Mouse (Mus musculus): ENCODE results near the gene Dnlz. TPM values are rescaled to one million over a fixed set of nuclear protein-coding genes. Genes with fewer than 3 reads are reported as not detected.
"Not testable (repeated sequence)": the region's sequence is repeated elsewhere in the genome, so short reads cannot be mapped to it uniquely, and the experiment has no call there.

Gene Dnlz
- polyA plus RNA-seq, 1 experiment from 2014 or later = 27.3 TPM

GRCm38 (mm10) chr2:26388682-26389153 lies 36.8 kb upstream of the Dnlz start:
- DNase-seq (ENCODE audit: low spot score) (peak; percentile 42), ATAC-seq (ENCODE audit: low FRiP score) (peak; percentile 66; the same call in 1 of the 2 replicates)
- WGBS = under 1% methylated on average over 32 of the region's 45 CpGs
- Histone ChIP-seq H3K27me3 (ENCODE audit: control insufficient read depth, insufficient read depth, low read length) (no peaks in the 10 kb centered on the region), H3K9me3 (ENCODE audit: control insufficient read depth, low read length) (no peaks in the 10 kb centered on the region), H3K4me2 (replicated peaks; ENCODE audit: low read depth, low read length) (peak overlapping the region; percentile 94), H3K9ac (ENCODE audit: low read depth, low read length) (peak overlapping the region; percentile 88), H3K4me3 (ENCODE audit: low read depth, low read length) (peak overlapping the region; percentile 99), H3K36me3 (ENCODE audit: control insufficient read depth, insufficient read depth, low read length) (peaks cover 36% of the 10 kb centered on the region), H3K4me1 (replicated peaks; ENCODE audit: control insufficient read depth, insufficient read depth, low read length) (peaks cover 4% of the 10 kb centered on the region; the same call in 1 of the 2 replicates), H3K27ac (ENCODE audit: low read depth, low read length) (peak overlapping the region; percentile 65; the same call in 1 of the 2 replicates)

- ATAC-seq (ENCODE audit: low FRiP score) (no peak), DNase-seq (ENCODE audit: low spot score) (no peak)
- Histone ChIP-seq H3K36me3 (ENCODE audit: control insufficient read depth, insufficient read depth, low read length) (peaks cover 34% of the 10 kb centered on the region), H3K9me3 (ENCODE audit: control insufficient read depth, low read length) (no peaks in the 10 kb centered on the region), H3K9ac (ENCODE audit: low read depth, low read length) (no peak overlapping the region), H3K4me1 (replicated peaks; ENCODE audit: control insufficient read depth, insufficient read depth, low read length) (peaks cover 4% of the 10 kb centered on the region; the same call in 1 of the 2 replicates), H3K4me3 (ENCODE audit: low read depth, low read length) (no peak overlapping the region), H3K27ac (ENCODE audit: low read depth, low read length) (no peak overlapping the region), H3K27me3 (ENCODE audit: control insufficient read depth, insufficient read depth, low read length) (no peaks in the 10 kb centered on the region), H3K4me2 (replicated peaks; ENCODE audit: low read depth, low read length) (no peak overlapping the region)
- 90% methylated on average over 3 of the region's 3 CpGs for WGBS
Measured at GRCm38 (mm10) chr2:26387713-26388112, 35.8 kb upstream of the Dnlz start.

DNA sequence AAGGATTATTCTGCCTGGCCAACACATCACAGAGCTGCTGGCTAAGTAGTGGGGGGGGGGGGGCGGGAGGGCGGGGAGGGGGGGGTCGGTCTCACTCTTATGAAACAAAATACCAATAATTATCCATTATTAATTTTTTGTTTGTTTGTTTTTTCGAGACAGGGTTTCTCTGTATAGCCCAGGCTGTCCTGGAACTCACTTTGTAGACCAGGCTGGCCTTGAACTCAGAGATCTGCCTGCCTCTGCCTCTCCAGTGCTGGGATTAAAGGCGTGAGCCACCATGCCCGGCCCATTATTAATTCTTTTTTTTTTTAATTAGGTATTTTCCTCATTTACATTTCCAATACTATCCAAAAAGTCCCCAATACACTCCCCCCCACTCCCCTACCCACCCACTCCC lies 29.0 kb upstream of the Dnlz start:
- Histone ChIP-seq H3K9ac (ENCODE audit: low read depth, low read length) (peak overlapping the region; percentile 76), H3K36me3 (ENCODE audit: control insufficient read depth, insufficient read depth, low read length) (peaks cover 21% of the 10 kb centered on the region), H3K4me2 (replicated peaks; ENCODE audit: low read depth, low read length) (peak overlapping the region; percentile 92), H3K4me3 (ENCODE audit: low read depth, low read length) (peak overlapping the region; percentile 82)
- not testable (repeated sequence) for H3K9me3 ChIP-seq (ENCODE audit: control insufficient read depth, low read length); H3K4me1 ChIP-seq (replicated peaks; ENCODE audit: control insufficient read depth, insufficient read depth, low read length); H3K27ac ChIP-seq (ENCODE audit: low read depth, low read length); H3K27me3 ChIP-seq (ENCODE audit: control insufficient read depth, insufficient read depth, low read length); DNase-seq (ENCODE audit: low spot score)
- ATAC-seq (ENCODE audit: low FRiP score) = 0 out of 2 replicates have a peak, but pooled peaks have one; percentile 47
- 34% methylated on average over 6 of the region's 6 CpGs for WGBS

- no peaks in the 10 kb centered on the region for H3K9me3 ChIP-seq (ENCODE audit: control insufficient read depth, low read length)
- under 1% methylated on average over 38 of the region's 38 CpGs for WGBS
- no peak within 1 kb of the TSS for H3K27ac ChIP-seq (ENCODE audit: low read depth, low read length)
- H3K27me3 ChIP-seq (ENCODE audit: control insufficient read depth, insufficient read depth, low read length) = no peaks in the 10 kb centered on the region
- DNase-seq (ENCODE audit: low spot score) = peak; percentile 88
- H3K36me3 ChIP-seq (ENCODE audit: control insufficient read depth, insufficient read depth, low read length) = peaks cover 18% of the 10 kb centered on the region
- H3K4me2 ChIP-seq (replicated peaks; ENCODE audit: low read depth, low read length) = peak within 1 kb of the TSS; percentile 92
- H3K4me3 ChIP-seq (ENCODE audit: low read depth, low read length) = peak within 1 kb of the TSS; percentile 82
- H3K9ac ChIP-seq (ENCODE audit: low read depth, low read length) = peak within 1 kb of the TSS; percentile 76
- ATAC-seq (ENCODE audit: low FRiP score) = peak; percentile 94
- H3K4me1 ChIP-seq (replicated peaks; ENCODE audit: control insufficient read depth, insufficient read depth, low read length) = no peaks in the 10 kb centered on the region; the same call in 1 of the 2 replicates
Measured at GRCm38 (mm10) chr2:26380131-26380771, 28.3 kb upstream of the Dnlz start, which contains the start of gene Snapc4. Gene Snapc4, minus strand, starts transcription at chr2:26380653.

- peaks cover 14% of the 10 kb centered on the region for H3K36me3 ChIP-seq (ENCODE audit: control insufficient read depth, insufficient read depth, low read length)
Measured at GRCm38 (mm10) chr2:26372396-26372795, 20.5 kb upstream of the Dnlz start.

GRCm38 (mm10) chr2:26368572-26368971 lies 16.7 kb upstream of the Dnlz start:
- Histone ChIP-seq H3K4me1 (replicated peaks; ENCODE audit: control insufficient read depth, insufficient read depth, low read length) (no peaks in the 10 kb centered on the region), H3K9ac (ENCODE audit: low read depth, low read length) (no peak overlapping the region), H3K4me3 (ENCODE audit: low read depth, low read length) (no peak overlapping the region), H3K4me2 (replicated peaks; ENCODE audit: low read depth, low read length) (no peak overlapping the region), H3K9me3 (ENCODE audit: control insufficient read depth, low read length) (no peaks in the 10 kb centered on the region), H3K27ac (ENCODE audit: low read depth, low read length) (no peak overlapping the region), H3K36me3 (ENCODE audit: control insufficient read depth, insufficient read depth, low read length) (peaks cover 18% of the 10 kb centered on the region), H3K27me3 (ENCODE audit: control insufficient read depth, insufficient read depth, low read length) (no peaks in the 10 kb centered on the region)
- WGBS = 76% methylated on average over 1 of the region's 1 CpGs
- ATAC-seq (ENCODE audit: low FRiP score) (no peak), DNase-seq (ENCODE audit: low spot score) (no peak)

More at GRCm38 (mm10) chr2:26372396-26372795, 20.5 kb upstream of the Dnlz start:
- no peak overlapping the region for H3K27ac ChIP-seq (ENCODE audit: low read depth, low read length)
- H3K4me1 ChIP-seq (replicated peaks; ENCODE audit: control insufficient read depth, insufficient read depth, low read length) = no peaks in the 10 kb centered on the region
- 97% methylated on average over 8 of the region's 8 CpGs for WGBS
- H3K4me2 ChIP-seq (replicated peaks; ENCODE audit: low read depth, low read length) = no peak overlapping the region
- H3K9ac ChIP-seq (ENCODE audit: low read depth, low read length) = no peak overlapping the region
- DNase-seq (ENCODE audit: low spot score) (no peak), ATAC-seq (ENCODE audit: low FRiP score) (no peak)
- H3K27me3 ChIP-seq (ENCODE audit: control insufficient read depth, insufficient read depth, low read length) = no peaks in the 10 kb centered on the region
- no peak overlapping the region for H3K4me3 ChIP-seq (ENCODE audit: low read depth, low read length)
- no peaks in the 10 kb centered on the region for H3K9me3 ChIP-seq (ENCODE audit: control insufficient read depth, low read length)

GRCm38 (mm10) chr2:26367911-26368310 lies 16.0 kb upstream of the Dnlz start:
- DNase-seq (ENCODE audit: low spot score) = no peak
- H3K27ac ChIP-seq (ENCODE audit: low read depth, low read length) = no peak overlapping the region
- no peaks in the 10 kb centered on the region for H3K4me1 ChIP-seq (replicated peaks; ENCODE audit: control insufficient read depth, insufficient read depth, low read length)
- no peaks in the 10 kb centered on the region for H3K27me3 ChIP-seq (ENCODE audit: control insufficient read depth, insufficient read depth, low read length)
- H3K36me3 ChIP-seq (ENCODE audit: control insufficient read depth, insufficient read depth, low read length) = peaks cover 20% of the 10 kb centered on the region
- H3K4me3 ChIP-seq (ENCODE audit: low read depth, low read length) = no peak overlapping the region
- no peak overlapping the region for H3K4me2 ChIP-seq (replicated peaks; ENCODE audit: low read depth, low read length)
- WGBS = 96% methylated on average over 6 of the region's 6 CpGs
- H3K9ac ChIP-seq (ENCODE audit: low read depth, low read length) = no peak overlapping the region
- ATAC-seq (ENCODE audit: low FRiP score) = no peak
- no peaks in the 10 kb centered on the region for H3K9me3 ChIP-seq (ENCODE audit: control insufficient read depth, low read length)

DNA sequence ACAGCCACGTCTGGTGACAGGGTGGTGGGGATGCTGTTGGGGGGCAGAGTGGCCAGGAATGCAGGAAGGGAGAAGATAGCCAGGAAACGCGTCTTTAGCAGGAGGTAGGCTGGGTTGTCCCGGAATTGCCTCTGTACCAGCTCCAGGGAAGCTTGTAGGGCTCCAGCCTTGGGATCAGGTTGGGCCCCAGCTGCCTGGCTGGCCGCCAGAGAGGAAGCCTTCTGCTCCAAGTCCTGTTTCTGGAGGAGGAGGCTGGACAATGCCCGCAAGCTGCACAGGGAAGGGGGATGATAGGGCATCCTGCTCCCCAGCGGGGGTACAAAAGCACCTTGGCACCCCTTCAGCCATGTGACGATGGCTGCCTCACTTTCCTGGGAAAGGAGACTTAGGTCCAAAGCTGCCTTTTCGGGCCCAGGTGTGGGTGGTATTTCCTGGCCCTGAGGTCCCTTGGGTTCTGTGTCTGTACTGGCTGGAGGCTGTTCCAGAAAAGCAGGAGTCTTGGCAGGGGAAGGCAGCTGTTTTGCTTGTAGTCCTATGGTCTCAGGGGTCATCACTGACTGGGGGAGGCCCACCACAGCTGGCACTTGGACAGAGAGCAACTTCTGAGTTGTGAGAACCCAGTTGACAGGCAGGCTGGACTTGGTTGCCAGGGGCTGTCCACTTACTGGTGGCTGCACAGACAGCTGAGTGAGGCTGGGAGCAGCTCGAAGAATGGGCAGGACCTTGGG lies 13.0 kb upstream of the Dnlz start:
- H3K9me3 ChIP-seq (ENCODE audit: control insufficient read depth, low read length) = no peaks in the 10 kb centered on the region
- WGBS = 87% methylated on average over 10 of the region's 10 CpGs
- H3K4me1 ChIP-seq (replicated peaks; ENCODE audit: control insufficient read depth, insufficient read depth, low read length) = no peaks in the 10 kb centered on the region
- no peak overlapping the region for H3K27ac ChIP-seq (ENCODE audit: low read depth, low read length)
- no peaks in the 10 kb centered on the region for H3K27me3 ChIP-seq (ENCODE audit: control insufficient read depth, insufficient read depth, low read length)
- no peak overlapping the region for H3K9ac ChIP-seq (ENCODE audit: low read depth, low read length)
- no peak overlapping the region for H3K4me2 ChIP-seq (replicated peaks; ENCODE audit: low read depth, low read length)
- H3K36me3 ChIP-seq (ENCODE audit: control insufficient read depth, insufficient read depth, low read length) = peaks cover 18% of the 10 kb centered on the region
- ATAC-seq (ENCODE audit: low FRiP score) (no peak), DNase-seq (ENCODE audit: low spot score) (no peak)
- no peak overlapping the region for H3K4me3 ChIP-seq (ENCODE audit: low read depth, low read length)
